Mouse (Mus musculus) kidney, adult 2 months (tissue): ENCODE data around the gene Llgl2. TPM values are rescaled to one million over a fixed set of nuclear protein-coding genes. Genes with fewer than 3 reads are reported as not detected.

Experiments
- DNase-seq: peaks from one replicate; pipeline ENCODE4 v3.0.0; 2021
- H3K27ac ChIP-seq: fragments of 200-500 bp; 2 replicates; pipeline ENCODE4 v1.5.1; 2012; ENCODE audit warnings: low read depth, low read length, control low read depth, inconsistent platforms; ENCODE audit not compliant: insufficient read depth
- H3K27me3 ChIP-seq: fragments of 200-500 bp; replicated peaks from 2 replicates; pipeline ENCODE4 v1.6.1; 2012; ENCODE audit warnings: mild to moderate bottlenecking, moderate library complexity, low read length, inconsistent platforms; ENCODE audit not compliant: control insufficient read depth, insufficient read depth
- H3K36me3 ChIP-seq: fragments of 200-500 bp; 2 replicates; pipeline ENCODE4 v1.6.1; 2012; ENCODE audit warnings: mild to moderate bottlenecking, moderate library complexity, low read length, inconsistent platforms; ENCODE audit not compliant: control insufficient read depth, insufficient read depth
- H3K4me1 ChIP-seq: fragments of 200-500 bp; 2 replicates; pipeline ENCODE4 v1.6.1; 2011; ENCODE audit warnings: low read length; ENCODE audit not compliant: control insufficient read depth, insufficient read depth
- H3K4me3 ChIP-seq: fragments of 200-500 bp; 2 replicates; pipeline ENCODE4 v1.5.1; 2011; ENCODE audit warnings: mild to moderate bottlenecking, low read depth, low read length, control low read depth; ENCODE audit not compliant: insufficient read depth
- CTCF ChIP-seq: fragments of 200-500 bp; conservative IDR thresholded peaks from 2 replicates; pipeline ENCODE4 v1.5.1; 2011; ENCODE audit warnings: low read depth, mild to moderate bottlenecking, control low read depth, low read length, moderate library complexity, mixed read lengths; ENCODE audit not compliant: insufficient read depth, insufficient read length
- POLR2A ChIP-seq: fragments of 200-500 bp; IDR thresholded peaks from one replicate; pipeline ENCODE4 v1.6.1; 2011; ENCODE audit warnings: low read depth, low read length, control low read depth
- WGBS: fragments of 180-500 bp; shearing (Covaris S2); methylation state at CpG from one replicate; pipeline ENCODE4 v1.1.7; 2018; 5-methylcytosine and 5-hydroxymethylcytosine counted together
- polyA plus RNA-seq: library from polyadenylated mRNA; depleted of rRNA; stranded (reverse); fragments of >200 nt; gene quantifications from 2 replicates; pipeline ENCODE4 v1.2.3, GENCODE M21; 2012

The Llgl2 gene
- polyA plus RNA-seq, 1 experiment, result 153 TPM

DNA sequence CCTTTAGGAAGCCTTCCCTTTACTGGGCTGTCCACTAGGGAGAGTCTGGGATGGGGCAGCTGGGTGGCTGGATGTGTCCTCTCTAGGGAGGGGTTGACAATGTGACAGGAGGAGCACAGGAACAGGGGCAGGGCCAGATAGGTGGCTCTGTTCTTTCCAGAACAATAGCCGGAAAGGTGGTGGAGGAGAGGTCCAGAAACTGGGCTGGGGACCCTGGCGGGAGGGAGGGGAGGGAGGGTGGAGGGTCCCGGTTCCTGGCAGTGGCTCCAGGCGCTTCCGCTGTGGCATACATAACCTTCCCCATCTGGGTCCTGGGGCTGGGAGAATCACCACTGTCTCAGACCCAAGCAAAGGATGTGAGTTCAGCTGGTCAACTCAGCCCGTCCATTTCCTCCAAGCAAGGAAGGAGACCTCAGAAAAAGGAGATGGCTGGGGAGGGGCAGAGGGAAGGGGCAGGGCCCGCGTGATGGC, 14.5 kb upstream of the Llgl2 start:
- TF ChIP-seq CTCF (no peak), POLR2A (no peak)
- peak; percentile 88 for DNase-seq
- WGBS, result 57% methylated on average over 8 of the region's 8 CpGs
- no peaks in the 10 kb centered on the region for H3K27me3 ChIP-seq
- peaks cover 30% of the 10 kb centered on the region; the same call in 1 of the 2 replicates for H3K4me1 ChIP-seq
- H3K4me3 ChIP-seq, result no peak overlapping the region
- H3K27ac ChIP-seq, result peak overlapping the region; percentile 49
- H3K36me3 ChIP-seq, result peaks cover 5% of the 10 kb centered on the region; the same call in 1 of the 2 replicates

DNA sequence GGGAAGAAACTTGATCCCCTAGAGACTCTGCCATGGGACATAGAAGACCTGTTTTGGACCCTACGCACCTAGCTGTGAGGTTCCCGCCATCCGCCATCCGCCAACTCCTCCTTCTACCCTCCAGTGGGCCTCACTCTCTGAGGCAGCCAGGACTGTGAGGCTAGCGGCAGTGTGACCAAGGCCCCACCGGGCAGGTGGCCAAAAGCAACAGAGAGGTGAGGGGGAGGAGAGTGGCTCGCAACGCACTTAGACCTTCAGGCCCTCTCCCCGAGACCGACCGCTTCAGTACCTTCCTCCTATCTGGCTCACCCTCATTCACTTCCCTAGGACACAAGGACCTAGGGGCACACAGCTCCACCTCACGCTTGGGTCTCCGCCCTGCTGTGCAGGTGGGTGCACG, 13.5 kb upstream of the Llgl2 start:
- H3K27me3 ChIP-seq, result no peaks in the 10 kb centered on the region
- DNase-seq, result peak; percentile 90
- H3K27ac ChIP-seq, result peak overlapping the region; percentile 49
- TF ChIP-seq POLR2A (no peak), CTCF (no peak)
- peak overlapping the region; percentile 81 for H3K4me3 ChIP-seq
- WGBS, result 10% methylated on average over 14 of the region's 14 CpGs
- peaks cover 34% of the 10 kb centered on the region; the same call in 1 of the 2 replicates for H3K4me1 ChIP-seq
- H3K36me3 ChIP-seq, result peaks cover 1% of the 10 kb centered on the region; the same call in 1 of the 2 replicates

DNA sequence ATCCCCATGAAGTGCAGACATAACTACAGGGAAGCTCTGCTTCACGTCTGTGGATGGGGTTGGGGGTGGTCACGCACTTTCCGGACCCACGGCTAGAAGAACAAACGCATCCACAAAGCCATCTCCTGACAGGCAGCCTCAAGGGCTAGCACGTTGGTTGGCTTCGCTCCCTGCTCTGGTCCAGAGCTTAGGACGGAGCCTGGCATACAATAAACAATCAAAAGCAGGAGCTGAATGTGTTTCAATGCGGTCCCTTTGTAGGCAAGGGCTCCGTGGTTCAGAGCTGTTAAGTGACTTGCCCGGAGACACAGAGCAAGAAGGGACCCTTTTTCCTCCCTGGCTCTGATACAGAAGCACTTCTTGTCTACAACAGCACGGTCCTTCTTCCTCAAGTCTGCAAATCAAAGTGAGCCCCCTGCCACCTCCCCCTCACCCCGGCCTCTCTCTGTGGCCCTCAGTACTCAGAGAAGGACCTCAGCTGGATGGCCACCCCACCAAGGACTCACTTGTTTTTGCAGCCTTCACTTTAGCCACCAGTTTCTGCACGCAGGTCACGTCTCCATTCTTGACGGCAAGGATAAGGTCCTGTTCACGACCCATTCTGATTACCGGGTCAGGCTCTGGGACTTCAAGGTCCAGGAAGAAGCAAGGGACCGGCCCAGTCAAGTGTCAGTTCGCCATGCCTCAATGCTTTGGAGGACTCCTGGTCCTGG, 12.3 kb upstream of the Llgl2 start:
- H3K4me3 ChIP-seq, result peak overlapping the region; percentile 81
- DNase-seq, result no peak
- peaks cover 37% of the 10 kb centered on the region; the same call in 1 of the 2 replicates for H3K4me1 ChIP-seq
- H3K36me3 ChIP-seq, result peaks cover 1% of the 10 kb centered on the region; the same call in 1 of the 2 replicates
- H3K27ac ChIP-seq, result peak overlapping the region; percentile 49
- TF ChIP-seq CTCF (no peak), POLR2A (no peak)
- H3K27me3 ChIP-seq, result no peaks in the 10 kb centered on the region
- 40% methylated on average over 20 of the region's 20 CpGs for WGBS

DNA sequence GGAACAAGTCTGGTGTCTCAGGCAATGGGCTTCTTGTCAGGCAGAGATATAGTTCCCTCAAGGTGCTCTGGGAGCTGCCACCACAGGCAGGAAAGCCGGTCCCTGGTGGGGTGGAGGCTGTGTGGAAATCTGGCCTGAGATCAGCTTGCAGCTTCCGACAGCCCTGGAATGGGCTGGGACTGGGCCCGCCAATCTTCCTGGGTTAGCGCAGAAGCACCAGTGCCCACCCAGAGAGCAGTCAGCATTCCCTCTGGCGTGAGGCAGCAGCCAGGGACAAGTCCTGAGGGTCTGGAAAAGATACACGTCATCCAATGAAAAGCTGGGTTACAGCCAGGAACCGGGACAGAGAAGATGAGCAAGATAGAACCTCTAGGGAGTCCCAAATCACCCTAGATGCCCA, 11.8 kb upstream of the Llgl2 start:
- H3K36me3 ChIP-seq, result peaks cover 1% of the 10 kb centered on the region; the same call in 1 of the 2 replicates
- no peak for TF ChIP-seq POLR2A
- no peak for TF ChIP-seq CTCF
- 20% methylated on average over 7 of the region's 7 CpGs for WGBS
- H3K27me3 ChIP-seq, result no peaks in the 10 kb centered on the region
- peak overlapping the region; percentile 88 for H3K27ac ChIP-seq
- H3K4me3 ChIP-seq, result peak overlapping the region; percentile 81
- H3K4me1 ChIP-seq, result peaks cover 37% of the 10 kb centered on the region; the same call in 1 of the 2 replicates
- peak; percentile 82 for DNase-seq

DNA sequence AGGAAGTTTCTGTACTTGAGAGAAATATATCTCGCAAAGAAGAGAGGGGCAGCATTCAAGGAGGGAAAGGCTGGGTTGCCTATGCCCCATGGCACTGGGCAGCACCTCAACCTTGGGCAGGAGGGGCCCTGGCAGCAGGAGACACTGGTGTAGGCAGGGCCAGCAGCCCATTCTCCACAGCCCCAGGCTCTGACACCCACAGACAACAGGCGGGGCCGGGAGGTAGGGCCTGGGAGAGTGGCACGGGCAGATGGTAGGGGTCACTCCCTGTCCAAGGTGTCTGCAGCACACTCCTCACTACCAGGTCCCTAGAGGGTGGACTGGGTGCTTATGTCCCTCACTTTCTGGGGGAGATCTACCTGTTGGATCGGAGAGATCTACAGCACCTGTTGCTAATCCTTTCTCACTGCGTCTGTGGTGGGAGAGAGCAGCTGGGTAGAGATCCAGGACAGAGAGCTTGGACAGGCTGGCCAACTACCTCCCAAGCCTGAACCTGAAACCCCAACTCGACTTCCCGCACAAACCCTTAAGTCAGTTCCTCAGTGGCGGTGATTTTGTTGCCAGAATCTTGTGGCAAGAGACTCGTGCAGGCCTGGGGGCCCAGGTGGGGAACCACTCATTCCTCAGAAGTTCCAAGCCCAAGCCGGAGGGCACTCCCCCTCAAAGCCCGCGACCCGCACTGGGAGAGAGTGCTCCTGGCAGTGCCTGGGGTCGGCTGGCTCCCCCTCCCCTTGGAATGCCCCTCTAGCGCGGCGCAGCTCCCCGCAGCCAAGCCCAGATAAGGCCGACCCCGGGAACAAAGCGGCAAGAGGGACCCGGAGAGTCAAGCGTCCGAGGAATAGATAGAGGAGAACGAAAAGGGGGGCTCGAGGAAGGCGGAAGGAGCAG, 11.1 kb upstream of the Llgl2 start:
- Histone ChIP-seq H3K4me3 (peak overlapping the region; percentile 81), H3K27ac (peak overlapping the region; percentile 88), H3K4me1 (peaks cover 36% of the 10 kb centered on the region; the same call in 1 of the 2 replicates), H3K36me3 (peaks cover 1% of the 10 kb centered on the region; the same call in 1 of the 2 replicates), H3K27me3 (no peaks in the 10 kb centered on the region)
- WGBS, result 1% methylated on average over 27 of the region's 28 CpGs
- TF ChIP-seq POLR2A (peak; percentile 7), CTCF (no peak)
- DNase-seq, result peak; percentile 55

DNA sequence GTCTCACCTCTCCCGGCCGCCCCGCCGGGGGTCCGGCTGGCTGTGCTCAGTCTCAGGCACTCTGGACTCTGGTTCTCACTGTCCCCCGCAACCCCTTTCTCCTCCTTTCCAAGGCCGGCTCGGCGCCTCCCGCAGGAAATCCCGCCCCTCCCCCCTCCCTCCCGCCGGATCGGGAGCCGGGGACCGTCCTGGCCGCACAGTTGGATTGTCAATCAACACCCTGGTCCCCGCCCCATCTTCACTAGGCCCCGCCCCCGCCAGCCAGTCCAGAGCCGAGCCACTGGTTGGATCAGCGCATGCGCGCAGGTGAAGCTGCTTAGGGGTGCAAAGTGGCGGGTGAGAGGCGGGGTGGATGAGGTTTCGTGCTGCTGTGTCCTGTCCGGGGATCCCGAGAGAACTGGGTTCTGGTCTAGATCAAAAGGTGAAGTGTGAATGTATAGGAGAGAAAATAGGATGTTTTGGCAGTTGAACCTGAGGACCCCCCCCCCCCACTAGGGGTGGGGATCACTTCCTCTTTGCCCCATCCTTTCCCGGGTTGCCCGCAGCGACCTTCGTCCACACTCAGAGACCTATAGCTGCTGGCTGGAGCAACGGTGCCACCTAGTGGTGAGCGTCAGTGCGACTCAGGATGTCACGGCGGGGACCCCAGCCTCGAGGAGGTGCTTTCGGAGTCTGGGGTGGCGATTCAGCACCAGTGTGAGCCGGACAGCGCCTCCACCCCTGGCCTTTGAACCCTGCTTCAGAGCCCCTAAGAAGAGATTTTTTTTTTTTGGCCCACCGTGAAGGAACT, 10.1 kb upstream of the Llgl2 start, which contains the start of gene Caskin2:
Gene Caskin2 (minus strand): TSS at position 133 of the 790 bp plus-strand sequence.
- Histone ChIP-seq H3K4me1 (peaks cover 30% of the 10 kb centered on the region; the same call in 1 of the 2 replicates), H3K27ac (peak within 1 kb of the TSS; percentile 88), H3K4me3 (peak within 1 kb of the TSS; percentile 87), H3K36me3 (peaks cover 1% of the 10 kb centered on the region; the same call in 1 of the 2 replicates), H3K27me3 (no peaks in the 10 kb centered on the region)
- peak; percentile 95 for TF ChIP-seq CTCF
- TF ChIP-seq POLR2A, result peak; percentile 86
- under 1% methylated on average over 42 of the region's 44 CpGs for WGBS
- peak; percentile 99 for DNase-seq
